Mouse (Mus musculus): Measurements from ENCODE around the gene Reln.

Gene Reln

DNA sequence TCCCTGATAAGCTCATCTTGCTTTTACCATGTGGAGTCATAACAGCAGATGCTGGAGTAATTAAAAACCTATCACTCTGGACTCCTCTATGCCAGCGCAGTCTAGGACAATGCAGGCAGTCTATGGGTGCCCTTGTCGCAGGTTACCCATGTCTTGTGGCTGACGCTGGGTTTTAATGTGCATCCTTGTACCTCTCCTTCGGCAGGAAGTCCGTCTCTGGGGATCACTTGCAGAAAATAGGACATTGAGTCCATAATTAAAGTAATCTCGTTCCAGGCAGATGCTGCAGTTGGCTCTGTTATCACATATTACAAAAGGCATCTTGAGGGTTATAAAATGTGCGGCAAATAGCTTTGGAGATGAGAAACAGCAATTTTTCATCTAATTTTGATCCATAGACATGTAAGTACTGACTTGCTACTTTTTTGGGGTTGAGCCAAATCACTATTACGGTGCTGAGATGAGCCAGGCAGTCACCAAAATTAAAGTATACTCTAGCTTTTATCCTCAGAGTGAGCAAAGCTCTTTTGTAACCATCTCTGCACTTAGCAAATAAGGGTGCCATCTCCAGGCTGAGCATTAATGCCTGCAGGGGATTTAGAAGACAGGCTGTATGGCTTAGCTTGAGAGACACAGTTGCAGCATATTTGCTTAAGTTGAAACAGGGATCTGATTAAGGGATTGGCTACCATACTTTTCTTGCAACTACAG lies 136.0 kb downstream of the Reln start:
- no peak for DNase-seq

DNA sequence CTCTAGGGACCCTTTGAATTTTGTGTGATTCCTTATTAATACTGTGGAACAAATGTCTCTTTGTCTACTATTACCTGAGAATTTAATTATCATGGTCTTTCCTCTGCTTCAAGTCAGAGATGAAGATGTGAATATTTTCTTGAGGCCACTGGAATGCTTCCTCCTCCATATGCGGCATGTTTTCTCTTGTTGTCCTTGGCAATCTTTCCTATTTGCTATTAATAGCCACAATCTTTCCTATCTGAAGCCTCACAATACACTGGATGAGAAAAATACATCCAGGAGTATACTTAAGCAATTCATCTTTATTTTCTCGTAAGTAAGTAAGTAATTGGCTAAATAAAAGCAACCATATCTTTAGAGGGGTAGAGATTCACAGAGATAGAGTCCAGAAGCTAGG lies 146.6 kb downstream of the Reln start:
- DNase-seq: no peak

DNA sequence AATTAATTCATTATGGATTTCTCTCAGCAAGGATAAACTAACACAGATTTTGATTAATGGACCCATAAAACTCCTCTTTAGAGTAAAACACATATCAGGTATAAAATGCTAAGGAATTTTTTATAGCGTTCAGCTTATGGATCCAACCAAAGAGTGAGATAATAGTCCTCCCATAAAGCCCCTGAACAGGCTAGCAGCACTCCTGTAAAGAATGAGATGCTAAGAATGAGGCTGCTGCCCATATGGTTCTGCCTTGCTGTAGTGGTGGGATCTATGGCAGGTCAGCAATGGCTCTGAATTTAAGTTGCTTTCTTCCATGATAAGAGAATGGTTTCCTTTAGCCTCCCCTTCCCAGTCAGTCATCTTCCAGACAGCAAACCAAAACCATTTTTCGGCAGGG lies 147.6 kb downstream of the Reln start:
- DNase-seq: no peak

GRCm38 (mm10) chr5:22196476-22196875 lies 148.0 kb downstream of the Reln start:
- DNase-seq: no peak

DNA sequence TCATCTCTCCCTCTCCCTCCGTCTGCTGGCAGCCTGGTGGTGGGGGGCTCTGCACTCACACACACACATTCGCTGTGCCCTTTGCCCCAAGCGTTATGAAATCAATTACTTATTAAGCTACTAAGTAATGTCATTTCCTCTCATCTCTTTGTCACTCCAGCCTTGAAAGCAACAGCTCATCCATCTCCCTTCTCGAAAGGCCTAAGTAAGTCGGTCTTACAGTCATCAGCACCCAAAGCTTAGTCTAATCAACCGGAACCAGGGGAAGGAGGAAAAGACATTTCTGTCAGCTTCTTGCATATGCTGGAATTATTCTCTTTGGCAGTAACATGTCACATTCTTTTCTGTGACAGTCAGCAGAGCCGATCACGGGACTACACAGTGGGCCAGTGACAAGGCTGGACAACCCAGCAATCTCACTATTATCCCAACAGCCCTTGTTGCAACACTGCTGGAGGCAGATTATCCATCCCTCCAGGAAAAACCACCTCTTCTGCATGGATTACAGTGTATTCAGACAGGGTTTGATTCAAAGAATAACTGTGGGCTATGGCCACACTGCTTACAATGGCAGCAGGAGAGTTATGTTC lies 149.1 kb downstream of the Reln start:
- no peak for DNase-seq

GRCm38 (mm10) chr5:22191784-22192183 lies 152.7 kb downstream of the Reln start:
- no peak for DNase-seq

- no peak for DNase-seq
These were observed 154.2 kb downstream of the Reln start for GRCm38 (mm10) chr5:22190333-22190732.

DNA sequence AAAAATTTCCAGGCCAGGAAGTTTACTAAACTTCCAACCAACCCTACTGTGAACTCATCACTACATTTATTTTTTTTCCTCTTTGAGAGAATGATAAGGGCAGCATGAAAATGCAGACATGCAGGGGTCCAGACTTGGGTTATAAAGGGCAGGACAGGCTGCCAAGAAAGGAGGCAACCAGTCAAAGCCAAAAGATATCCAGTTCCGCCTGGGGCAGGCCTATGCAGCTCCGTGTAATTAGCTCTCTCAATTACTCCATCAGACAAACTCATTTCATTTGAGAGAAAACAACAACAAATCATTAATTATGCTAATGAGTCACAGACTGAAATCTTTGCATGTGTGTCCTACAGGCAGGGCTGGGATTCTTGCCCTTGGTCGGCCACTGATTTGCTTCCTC lies 156.9 kb downstream of the Reln start:
- DNase-seq: no peak

DNA sequence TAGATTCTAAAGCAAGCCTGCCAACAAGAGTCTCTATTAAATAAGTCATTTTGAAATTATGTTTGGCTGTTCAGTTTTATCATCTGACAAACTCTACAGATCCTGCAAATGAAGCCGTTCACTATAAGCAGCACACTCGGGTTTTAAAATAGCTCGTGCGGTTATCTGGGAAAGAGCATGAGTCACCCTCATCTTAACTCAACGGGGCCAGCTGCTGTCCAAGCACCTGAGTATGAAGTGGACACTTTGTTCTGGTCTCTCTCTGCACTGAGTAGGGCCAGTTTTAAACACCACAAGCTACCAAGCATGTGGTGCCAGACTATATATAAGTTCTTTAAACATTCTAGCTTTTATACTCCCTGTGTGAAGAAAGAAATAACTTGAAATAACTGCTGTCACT lies 168.0 kb downstream of the Reln start:
- DNase-seq: no peak

- DNase-seq: no peak
These were observed 173.2 kb downstream of the Reln start for GRCm38 (mm10) chr5:22171336-22171735.

DNA sequence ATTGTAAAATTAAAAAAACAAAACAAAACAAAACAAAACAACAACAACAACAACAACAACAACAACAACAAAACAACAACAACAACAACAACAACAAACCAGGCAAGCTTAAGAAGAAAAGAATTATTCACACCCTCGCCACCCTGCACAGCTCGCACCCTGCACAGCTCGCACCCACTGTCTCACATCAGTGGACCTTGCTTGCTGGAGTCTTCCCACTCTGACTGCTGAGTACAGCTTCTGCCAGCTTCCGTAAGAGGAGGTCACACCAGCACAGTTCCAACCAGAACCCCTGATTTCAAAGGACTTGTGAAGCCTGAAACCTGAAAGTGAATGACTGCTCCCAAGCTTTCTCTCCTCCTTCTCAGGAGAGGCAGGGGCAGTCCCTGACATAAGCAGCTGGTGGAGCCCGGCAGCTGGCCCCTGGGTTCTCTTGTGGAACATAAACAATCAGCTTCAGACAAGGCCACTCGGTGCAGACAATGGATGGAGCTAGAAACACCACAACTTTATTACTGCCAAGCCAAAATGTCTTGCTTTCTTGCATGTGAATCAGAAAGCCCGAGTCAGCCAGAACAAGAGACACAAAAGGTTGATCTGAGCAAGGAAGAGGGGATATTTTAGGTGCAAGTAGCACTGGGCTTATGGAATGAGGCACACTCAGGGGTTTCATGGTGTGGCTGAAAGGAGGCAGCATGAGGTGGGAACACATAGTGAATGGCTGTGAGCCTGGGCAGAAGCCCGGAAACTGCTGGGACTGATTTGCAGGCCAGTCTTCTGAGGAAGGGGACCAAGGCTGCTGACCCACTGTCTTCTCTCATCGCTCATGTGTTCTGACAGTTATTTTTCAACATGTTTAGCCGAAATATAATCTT lies 180.2 kb downstream of the Reln start:
- no peak for DNase-seq

GRCm38 (mm10) chr5:22160935-22161334 lies 183.6 kb downstream of the Reln start:
- no peak for DNase-seq

DNA sequence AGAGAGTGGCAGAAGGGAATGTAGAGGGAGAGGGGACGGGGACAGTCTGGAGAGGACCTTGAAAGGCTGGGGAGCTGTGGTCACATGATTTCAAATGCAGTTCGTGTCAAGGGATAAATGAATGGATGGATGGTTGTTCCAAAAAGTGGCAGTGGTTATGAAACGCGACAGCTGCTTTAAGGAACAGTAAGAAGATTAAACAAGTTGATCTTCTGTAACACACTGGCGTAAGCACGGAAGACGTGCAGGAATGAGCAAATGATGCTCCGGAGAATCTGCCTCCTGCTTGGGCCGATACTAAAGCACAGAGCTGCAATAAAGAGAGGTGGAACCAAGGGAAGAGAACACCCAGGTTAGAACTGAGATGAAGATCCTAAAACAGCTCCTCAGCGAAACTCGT lies 185.7 kb downstream of the Reln start:
- no peak for DNase-seq

DNA sequence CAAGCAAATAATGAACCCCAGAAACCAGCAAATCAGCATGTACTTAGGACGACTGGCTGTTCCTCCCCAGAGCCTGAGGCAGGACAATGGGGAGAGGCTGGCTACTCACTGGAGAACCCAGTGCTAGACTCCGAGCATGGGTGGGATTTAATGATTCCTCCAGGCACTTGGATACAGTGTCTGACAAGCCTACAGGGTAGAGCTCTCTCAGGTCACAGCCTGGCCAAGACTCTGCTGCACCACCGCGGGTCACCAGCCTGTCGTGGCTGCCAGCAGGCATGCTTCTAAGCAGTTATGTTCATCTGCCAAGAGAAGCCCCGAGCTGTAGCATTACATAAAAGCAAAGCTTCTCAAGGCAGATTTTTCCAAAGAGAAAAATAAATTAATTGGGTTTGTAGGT lies 190.9 kb downstream of the Reln start:
- DNase-seq: no peak

DNA sequence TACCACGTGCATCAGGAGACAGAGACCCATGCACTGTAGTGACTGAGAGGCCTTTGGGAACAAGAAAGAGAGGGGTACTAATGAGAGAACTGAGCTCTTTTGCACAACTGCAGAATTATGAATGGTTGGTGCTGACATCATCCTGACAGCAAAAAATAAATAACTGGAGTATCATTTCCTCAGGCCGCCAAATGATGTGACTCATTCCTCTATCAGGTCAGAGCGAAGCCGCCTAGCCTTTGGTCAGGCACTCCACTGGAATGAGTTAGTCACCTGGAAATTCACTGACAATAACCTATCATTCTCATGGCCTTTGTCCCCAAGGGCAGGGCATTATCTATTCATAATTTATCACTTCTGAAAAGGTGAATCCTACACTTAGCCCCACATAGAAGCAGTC lies 202.7 kb downstream of the Reln start:
- no peak for DNase-seq

GRCm38 (mm10) chr5:22139015-22139414 lies 205.5 kb downstream of the Reln start:
- no peak for DNase-seq

GRCm38 (mm10) chr5:22134402-22134801 lies 210.1 kb downstream of the Reln start:
- DNase-seq: no peak

DNA sequence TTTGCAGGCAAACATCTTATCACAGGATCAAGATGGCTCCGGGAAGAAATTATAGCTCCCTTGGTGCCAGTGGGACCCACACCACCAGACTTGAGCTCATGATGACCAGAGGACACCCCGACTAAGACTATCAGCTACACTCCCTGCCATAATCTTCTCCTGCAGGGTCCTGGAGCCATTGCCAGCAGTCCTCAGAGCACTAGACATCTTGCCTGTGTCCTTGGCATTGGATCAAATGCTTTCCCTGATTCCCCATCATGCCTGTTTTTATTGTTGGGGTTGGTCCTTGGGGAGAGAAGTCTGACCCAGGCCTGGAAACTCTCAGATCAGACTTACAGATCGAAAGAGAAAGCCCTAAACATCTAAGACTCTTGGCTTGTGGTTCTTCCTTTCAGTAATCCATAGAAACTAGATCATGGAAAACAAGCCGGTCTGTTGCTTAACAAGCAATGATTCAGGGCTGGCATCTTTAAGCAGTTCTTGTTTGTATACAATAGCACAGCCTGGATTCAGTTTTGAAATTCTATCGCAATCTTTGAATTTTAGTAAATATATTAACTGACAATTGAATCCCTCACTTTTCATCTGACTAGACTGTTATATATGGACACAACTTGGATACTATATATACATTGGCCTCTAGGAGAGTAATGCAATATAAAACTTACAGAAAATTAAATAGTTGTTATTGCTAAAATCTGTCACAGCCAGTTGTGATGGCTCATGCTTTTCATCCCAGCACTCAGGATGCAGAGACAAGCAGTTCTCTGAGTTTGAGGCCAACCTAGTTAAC lies 212.6 kb downstream of the Reln start:
- no peak for DNase-seq

DNA sequence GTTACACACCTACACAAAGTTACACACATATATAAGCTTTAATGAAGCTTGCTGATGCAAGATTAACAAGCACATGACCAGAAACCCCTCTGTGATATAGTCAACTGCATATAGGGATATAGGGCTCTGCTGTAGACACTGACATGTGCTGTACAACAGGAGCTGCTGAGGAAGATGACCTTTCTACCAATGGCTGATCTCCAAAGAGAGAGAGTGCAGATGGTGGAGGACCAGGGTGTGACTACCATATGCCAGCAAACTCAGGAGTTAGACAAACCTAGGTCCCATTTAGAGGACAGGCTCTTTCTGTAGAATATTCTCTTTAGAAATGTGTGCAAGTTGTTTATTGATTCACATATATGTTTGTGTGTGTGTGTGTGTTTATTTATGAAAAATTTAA lies 216.9 kb downstream of the Reln start:
- no peak for DNase-seq

DNA sequence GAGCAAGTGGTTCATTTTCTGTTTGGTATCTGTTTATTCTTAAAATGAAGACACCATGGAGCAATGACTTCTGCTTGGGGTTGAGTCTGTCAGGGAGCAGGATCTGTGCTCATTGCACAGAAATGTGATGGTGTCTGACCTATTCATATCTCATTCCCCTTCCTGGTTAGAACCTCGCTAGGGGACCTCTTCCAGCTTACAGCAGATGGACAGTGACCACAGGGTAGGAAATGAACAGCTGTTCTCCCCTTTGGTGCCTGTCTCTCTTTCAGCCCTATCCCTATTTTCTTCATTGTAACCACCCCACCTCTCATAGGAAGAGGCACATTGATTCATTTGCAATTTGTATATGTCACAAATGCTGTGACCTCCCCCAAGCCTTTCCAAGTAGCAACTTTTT lies 225.2 kb downstream of the Reln start:
- DNase-seq: no peak

DNA sequence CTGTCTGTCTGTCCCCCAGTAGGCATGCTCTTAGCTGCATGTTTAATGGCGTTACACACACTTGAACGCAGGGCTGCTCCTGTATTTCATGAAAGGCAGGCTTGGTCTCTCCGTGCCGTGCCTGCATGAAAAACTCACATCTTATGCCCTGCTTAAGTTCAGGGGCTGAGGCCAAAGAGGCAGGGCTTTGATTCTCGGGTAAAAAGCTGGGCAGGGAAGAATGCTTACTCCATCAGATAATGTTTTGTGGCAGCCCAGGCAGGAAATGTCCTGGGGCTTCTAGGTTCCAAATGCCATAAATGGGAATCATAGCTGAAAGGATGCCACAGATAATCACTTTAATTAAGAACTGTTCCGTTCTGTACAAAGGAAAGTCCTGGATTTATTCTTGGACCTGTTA lies 226.0 kb downstream of the Reln start:
- DNase-seq: no peak

GRCm38 (mm10) chr5:22116922-22117321 lies 227.6 kb downstream of the Reln start:
- no peak for DNase-seq

DNA sequence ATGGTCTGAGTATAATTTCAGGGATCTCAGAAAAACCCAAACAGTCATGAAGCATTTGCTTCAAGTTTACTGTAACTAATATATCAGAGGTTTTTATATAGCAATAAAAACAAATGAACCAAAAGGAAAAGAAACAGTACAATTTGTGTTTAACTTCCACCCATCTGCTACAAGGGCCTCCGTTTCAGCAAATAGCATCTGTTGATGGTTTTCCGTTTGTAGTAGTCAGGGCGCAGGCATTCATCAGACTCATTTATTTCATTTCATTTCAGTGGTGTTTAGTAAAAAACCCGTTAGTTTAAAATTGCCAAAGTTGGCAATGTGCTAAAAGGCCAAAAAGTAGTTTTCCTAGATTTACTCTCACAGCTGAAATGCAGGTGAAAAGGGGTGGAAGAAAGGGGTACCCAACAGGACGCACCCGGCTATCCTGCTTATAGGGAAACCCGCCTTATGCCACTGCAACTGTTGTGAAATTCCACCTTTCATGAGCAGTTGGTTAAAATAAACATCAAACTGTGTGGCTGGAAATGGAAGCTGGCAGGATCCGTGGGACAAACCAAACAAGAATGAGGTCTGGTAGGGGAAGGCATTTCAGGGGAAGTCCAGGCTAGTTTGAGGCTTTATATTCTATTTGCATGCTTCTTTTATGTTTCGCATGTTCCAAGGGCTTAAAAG lies 237.6 kb downstream of the Reln start:
- no peak for DNase-seq
